22 mouse cellular contexts compared by ENCODE assay signal in the genomic region with DNA sequence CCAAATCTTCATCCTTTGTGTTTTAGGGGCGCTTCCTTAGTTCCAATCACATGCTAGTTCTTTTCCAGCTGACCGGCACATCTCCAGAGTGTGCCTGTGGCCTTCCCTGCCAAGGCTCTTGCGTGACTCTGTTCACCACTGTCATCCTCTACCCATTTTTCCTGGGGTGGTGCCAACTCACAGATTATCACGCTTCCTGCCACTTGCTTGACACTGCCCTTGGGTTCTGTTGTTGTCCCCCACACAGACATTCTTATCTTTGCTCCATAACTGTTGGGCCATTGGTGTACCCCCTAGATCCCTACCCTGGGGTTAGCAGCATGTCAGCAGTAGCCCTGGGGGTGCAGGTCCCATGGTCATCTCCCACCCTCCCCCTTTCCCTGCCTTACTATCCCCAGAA. TPM values are rescaled to one million over a fixed set of nuclear protein-coding genes. Genes with fewer than 3 reads are reported as not detected.
DNase-seq lines count a peak whose midpoint lies in the region; ATAC-seq and TF ChIP-seq lines count a peak whose summit lies in the region.
"Had no signal": no experiment of that assay in that cellular context is flagged by ENCODE, and none has a peak within 500 bp of the region (broad histone marks: within the 10 kb centered on the region; RNA-seq: fewer than 3 reads in every experiment).

No protein-coding gene starts in this region.

- no peaks in the 10 kb centered on the region for H3K27me3 ChIP-seq in heart, embryonic 10.5 days (ENCODE audit: insufficient read depth, poor library complexity, severe bottlenecking)
- no peaks in the 10 kb centered on the region for H3K27me3 ChIP-seq in lung, embryonic 16.5 days (ENCODE audit: control insufficient read depth, insufficient read depth, low read depth, low read length)
- no peaks in the 10 kb centered on the region for H3K27me3 ChIP-seq in lung, postnatal 0 days (replicated peaks; ENCODE audit: insufficient read depth, low read length)
- no peaks in the 10 kb centered on the region for H3K27me3 ChIP-seq in stomach, postnatal 0 days (ENCODE audit: control insufficient read depth, insufficient read depth, low read length)
- H3K27me3 ChIP-seq: heart, embryonic 15.5 days; lung, embryonic 15.5 days; neural tube, embryonic 12.5 days had no signal

- no peak for TF ChIP-seq EP300 in lung, postnatal 0 days (IDR thresholded peaks at IDR 0.05)
- TF ChIP-seq EP300 in stomach, postnatal 0 days (optimal IDR thresholded peaks at IDR 0.05): no peak

- no peak for TF ChIP-seq CTCF in lung, postnatal 0 days (IDR thresholded peaks at IDR 0.05)
- no peak for TF ChIP-seq CTCF in stomach, postnatal 0 days (IDR thresholded peaks at IDR 0.05; ENCODE audit: low read depth)

- no peak overlapping the region for H3K4me2 ChIP-seq in lung, embryonic 16.5 days (ENCODE audit: low read depth, low read length)
- no peak overlapping the region for H3K4me2 ChIP-seq in lung, postnatal 0 days (replicated peaks; ENCODE audit: low read depth, low read length)
- no peak overlapping the region for H3K4me2 ChIP-seq in stomach, postnatal 0 days (replicated peaks; ENCODE audit: low read depth)
- H3K4me2 ChIP-seq: forebrain, embryonic 13.5 days; heart, embryonic 15.5 days; hindbrain, embryonic 14.5 days; liver, embryonic 11.5 days; lung, embryonic 15.5 days; neural tube, embryonic 12.5 days had no signal

- no peaks in the 10 kb centered on the region for H3K9me3 ChIP-seq in heart, embryonic 10.5 days
- no peaks in the 10 kb centered on the region for H3K9me3 ChIP-seq in lung, embryonic 16.5 days (ENCODE audit: control insufficient read depth, low read length)
- no peaks in the 10 kb centered on the region for H3K9me3 ChIP-seq in lung, postnatal 0 days (ENCODE audit: low read length)
- H3K9me3 ChIP-seq in stomach, postnatal 0 days (ENCODE audit: control insufficient read depth, low read length): no peaks in the 10 kb centered on the region
- H3K9me3 ChIP-seq: forebrain, embryonic 13.5 days; heart, embryonic 15.5 days; lung, embryonic 15.5 days; neural tube, embryonic 12.5 days had no signal

- H3K9ac ChIP-seq in lung, embryonic 16.5 days (ENCODE audit: low read length): peak overlapping the region; percentile 34; the same call in 1 of the 2 replicates
- no peak overlapping the region for H3K9ac ChIP-seq in lung, postnatal 0 days (replicated peaks; ENCODE audit: low read depth)
- no peak overlapping the region for H3K9ac ChIP-seq in stomach, postnatal 0 days (ENCODE audit: low read length)
- H3K9ac ChIP-seq: forebrain, embryonic 13.5 days; heart, embryonic 15.5 days; hindbrain, embryonic 14.5 days; lung, embryonic 15.5 days; neural tube, embryonic 12.5 days had no signal

- intact Hi-C loops in heart, postnatal 10 days (cut with DNase I): no loop called here

- peak overlapping the region; percentile 63; the same call in 1 of the 2 replicates for H3K27ac ChIP-seq in heart, embryonic 10.5 days
- peak overlapping the region; percentile 30; the same call in 1 of the 2 replicates for H3K27ac ChIP-seq in lung, embryonic 16.5 days (ENCODE audit: low read length)
- H3K27ac ChIP-seq in lung, postnatal 0 days (ENCODE audit: low read length): no peak overlapping the region
- peak overlapping the region; percentile 40; the same call in 1 of the 2 replicates for H3K27ac ChIP-seq in stomach, postnatal 0 days (replicated peaks)
- H3K27ac ChIP-seq: forebrain, embryonic 13.5 days; heart, embryonic 15.5 days; hindbrain, embryonic 14.5 days; lung, embryonic 15.5 days; neural tube, embryonic 12.5 days had no signal

- ATAC-seq in lung, embryonic 16.5 days (ENCODE audit: low read depth): no peak
- ATAC-seq in lung, postnatal 0 days: no peak
- peak; percentile 61 for ATAC-seq in common myeloid progenitor, adult 5-6 weeks (replicated peaks; ENCODE audit: low read depth, poor library complexity, severe bottlenecking)
- no peak for ATAC-seq in stomach, postnatal 0 days (ENCODE audit: low FRiP score, low TSS enrichment)
- ATAC-seq: forebrain, embryonic 13.5 days; inflammation-experienced regulatory T-cells, adult 6 months had no signal

- H3K4me3 ChIP-seq in heart, embryonic 10.5 days: no peak overlapping the region
- H3K4me3 ChIP-seq in lung, embryonic 16.5 days (ENCODE audit: low read length): no peak overlapping the region
- H3K4me3 ChIP-seq in lung, postnatal 0 days (ENCODE audit: low read depth, low read length): no peak overlapping the region
- H3K4me3 ChIP-seq in stomach, postnatal 0 days (ENCODE audit: low read depth, low read length): no peak overlapping the region
- H3K4me3 ChIP-seq: forebrain, embryonic 13.5 days; heart, embryonic 15.5 days; lung, embryonic 15.5 days; neural tube, embryonic 12.5 days had no signal

- WGBS in heart, embryonic 10.5 days: 84% methylated on average over 4 of the region's 4 CpGs
- WGBS in lung, embryonic 16.5 days: 70% methylated on average over 4 of the region's 4 CpGs
- 58% methylated on average over 4 of the region's 4 CpGs for WGBS in lung, postnatal 0 days
- WGBS in stomach, postnatal 0 days: 76% methylated on average over 4 of the region's 4 CpGs

- H3K36me3 ChIP-seq in heart, embryonic 10.5 days: peaks cover 17% of the 10 kb centered on the region; the same call in 1 of the 2 replicates
- H3K36me3 ChIP-seq in lung, embryonic 16.5 days (ENCODE audit: control insufficient read depth, insufficient read depth, low read length): peaks cover 7% of the 10 kb centered on the region
- H3K36me3 ChIP-seq in lung, postnatal 0 days (ENCODE audit: insufficient read depth, low read length): no peaks in the 10 kb centered on the region
- H3K36me3 ChIP-seq in stomach, postnatal 0 days (ENCODE audit: control insufficient read depth, insufficient read depth, low read length): peaks cover 3% of the 10 kb centered on the region; the same call in 1 of the 2 replicates
- H3K36me3 ChIP-seq: heart, embryonic 15.5 days; neural tube, embryonic 12.5 days had no signal

- DNase-seq in heart, embryonic 10.5 days (ENCODE audit: low spot score): no peak
- DNase-seq in heart, postnatal 10 days: no peak
- DNase-seq in lung, postnatal 0 days (ENCODE audit: low spot score): no peak
- DNase-seq in stomach, postnatal 0 days (ENCODE audit: low spot score): no peak
- no peak for DNase-seq in kidney, postnatal 14 days
- DNase-seq: cerebellum, adult 18-20 months; cerebellum, postnatal 36 days; heart, postnatal 4 days; kidney, adult 8-10 months; kidney, postnatal 10 days; midbrain, embryonic 14.5 days; retina, postnatal 1 day; right cerebral cortex, postnatal 4 days had no signal

- peaks cover 80% of the 10 kb centered on the region for H3K4me1 ChIP-seq in heart, embryonic 10.5 days
- H3K4me1 ChIP-seq in lung, embryonic 16.5 days (replicated peaks; ENCODE audit: control insufficient read depth, insufficient read depth, low read length): peaks cover 64% of the 10 kb centered on the region
- H3K4me1 ChIP-seq in lung, postnatal 0 days (ENCODE audit: insufficient read depth, low read depth, low read length): peaks cover 39% of the 10 kb centered on the region
- peaks cover 16% of the 10 kb centered on the region for H3K4me1 ChIP-seq in stomach, postnatal 0 days (replicated peaks; ENCODE audit: control insufficient read depth, insufficient read depth)

RNA-seq across cellular contexts. Expression of gene Fam129b, which starts 27.6 kb away (rescaled TPM):
- polyA plus RNA-seq in heart, embryonic 10.5 days (2016; fragmentation: Nextera tagmentation; extraction: Ambion mirVana): 47.1 and 55.5 TPM in 2 replicates
- total RNA-seq in heart, postnatal 10 days (2021): 10 to 100 TPM; 40.4 to 46.2 TPM
- 133 and 141 TPM in 2 replicates for polyA plus RNA-seq in lung, embryonic 16.5 days (2015; fragmentation: Nextera tagmentation; extraction: Ambion mirVana)
- 121 and 150 TPM in 2 replicates for polyA plus RNA-seq in lung, postnatal 0 days (2015; fragmentation: Nextera tagmentation; extraction: Ambion mirVana)
- total RNA-seq in common myeloid progenitor, adult 5-6 weeks (2017): 13.1 TPM in 2 replicates
- polyA plus RNA-seq in stomach, postnatal 0 days (2015; fragmentation: Nextera tagmentation; extraction: Ambion mirVana): 90.7 and 101 TPM in 2 replicates

RNA-seq across cellular contexts. Expression of gene Stxbp1, which starts 56.4 kb away (rescaled TPM):
- polyA plus RNA-seq in heart, embryonic 10.5 days (2016; fragmentation: Nextera tagmentation; extraction: Ambion mirVana): 19.1 and 21.6 TPM in 2 replicates
- total RNA-seq in heart, postnatal 10 days (2021): 10 to 100 TPM; 25.4 to 25.7 TPM
- polyA plus RNA-seq in lung, embryonic 16.5 days (2015; fragmentation: Nextera tagmentation; extraction: Ambion mirVana): 21.9 and 24.1 TPM in 2 replicates
- 22.2 and 22.4 TPM in 2 replicates for polyA plus RNA-seq in lung, postnatal 0 days (2015; fragmentation: Nextera tagmentation; extraction: Ambion mirVana)
- total RNA-seq in common myeloid progenitor, adult 5-6 weeks (2017): 7.4 and 9.1 TPM in 2 replicates
- polyA plus RNA-seq in stomach, postnatal 0 days (2015; fragmentation: Nextera tagmentation; extraction: Ambion mirVana): 9.3 and 9.5 TPM in 2 replicates

RNA-seq across cellular contexts. Expression of gene Rpl12, which starts 57.9 kb away (rescaled TPM):
- 121 and 170 TPM in 2 replicates for polyA plus RNA-seq in heart, embryonic 10.5 days (2016; fragmentation: Nextera tagmentation; extraction: Ambion mirVana)
- 100 to 1,000 TPM in 1 of 2 experiments, 10 to 100 TPM in 1; 94.4 to 121 TPM for total RNA-seq in heart, postnatal 10 days (2021)
- 145 and 151 TPM in 2 replicates for polyA plus RNA-seq in lung, embryonic 16.5 days (2015; fragmentation: Nextera tagmentation; extraction: Ambion mirVana)
- 78.4 and 82.5 TPM in 2 replicates for polyA plus RNA-seq in lung, postnatal 0 days (2015; fragmentation: Nextera tagmentation; extraction: Ambion mirVana)
- 2,360 and 2,455 TPM in 2 replicates for total RNA-seq in common myeloid progenitor, adult 5-6 weeks (2017)
- 141 and 157 TPM in 2 replicates for polyA plus RNA-seq in stomach, postnatal 0 days (2015; fragmentation: Nextera tagmentation; extraction: Ambion mirVana)

RNA-seq across cellular contexts. Expression of gene Lrsam1, which starts 57.9 kb away (rescaled TPM):
- 7.6 and 8.6 TPM in 2 replicates for polyA plus RNA-seq in heart, embryonic 10.5 days (2016; fragmentation: Nextera tagmentation; extraction: Ambion mirVana)
- 10 to 100 TPM; 10.7 to 16.2 TPM for total RNA-seq in heart, postnatal 10 days (2021)
- 9.3 and 10.6 TPM in 2 replicates for polyA plus RNA-seq in lung, embryonic 16.5 days (2015; fragmentation: Nextera tagmentation; extraction: Ambion mirVana)
- polyA plus RNA-seq in lung, postnatal 0 days (2015; fragmentation: Nextera tagmentation; extraction: Ambion mirVana): 5.8 and 6.3 TPM in 2 replicates
- total RNA-seq in common myeloid progenitor, adult 5-6 weeks (2017): 4.0 and 6.2 TPM in 2 replicates
- 5.3 and 5.5 TPM in 2 replicates for polyA plus RNA-seq in stomach, postnatal 0 days (2015; fragmentation: Nextera tagmentation; extraction: Ambion mirVana)
